Mouse (Mus musculus) olfactory bulb, adult 2 months (tissue): ENCODE measurements around the gene Man2b1.

Experiments
- CTCF ChIP-seq: fragments of 200-500 bp; IDR thresholded peaks from 2 replicates; pipeline ENCODE4 v1.5.1; 2012; ENCODE audit warnings: low read depth, mild to moderate bottlenecking, low read length, moderate library complexity; ENCODE audit not compliant: insufficient read depth
- POLR2A ChIP-seq: fragments of 200-500 bp; IDR thresholded peaks from 2 replicates; pipeline ENCODE4 v1.6.1; 2012; ENCODE audit warnings: mild to moderate bottlenecking, low read depth, low read length, moderate library complexity; ENCODE audit not compliant: insufficient read depth

- TF ChIP-seq POLR2A (no peak), CTCF (no peak)
These were observed 20.5 kb upstream of the Man2b1 start for GRCm38 (mm10) chr8:85062603-85063002.
